8 mouse cellular contexts compared by ENCODE assay signal in the genomic region with DNA sequence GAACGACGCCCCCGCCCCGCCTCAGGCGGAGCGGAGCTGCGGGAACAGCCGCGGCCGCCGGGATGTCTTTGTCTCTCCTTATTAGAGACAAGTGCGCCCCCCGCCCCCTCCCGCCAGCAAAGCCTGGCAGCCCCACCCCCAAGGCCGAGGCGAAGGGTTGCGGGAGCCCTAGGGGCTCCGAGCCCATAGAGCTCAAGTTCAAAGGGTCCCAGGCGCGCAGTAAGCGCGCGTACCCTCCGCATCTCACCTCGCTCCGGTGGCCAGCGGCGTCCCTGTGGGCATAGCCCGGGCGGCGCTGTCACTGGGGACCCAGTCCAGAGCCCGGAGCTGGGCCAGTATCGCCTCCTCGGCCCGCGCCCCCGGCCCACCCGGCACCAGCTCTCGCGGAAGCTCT. TPM values are rescaled to one million over a fixed set of nuclear protein-coding genes. Genes with fewer than 3 reads are reported as not detected.
DNase-seq lines count a peak whose midpoint lies in the region; ATAC-seq and TF ChIP-seq lines count a peak whose summit lies in the region.

No protein-coding gene starts in this region.

- no peaks in the 10 kb centered on the region for H3K9me3 ChIP-seq in erythroblast, embryonic 14.5 days (ENCODE audit: control insufficient read depth, low read length)
- H3K9me3 ChIP-seq in limb, embryonic 14.5 days (ENCODE audit: control insufficient read depth, low read length), result no peaks in the 10 kb centered on the region
- H3K9me3 ChIP-seq in stomach, embryonic 16.5 days (replicated peaks; ENCODE audit: control insufficient read depth, low read length), result no peaks in the 10 kb centered on the region

- TF ChIP-seq CTCF in spleen, adult 2 months (IDR thresholded peaks at IDR 0.05; ENCODE audit: extremely low read depth, insufficient read depth, insufficient read length, insufficient replicate concordance), result no peak

- no peak overlapping the region for H3K27ac ChIP-seq in spleen, adult 2 months (ENCODE audit: insufficient read depth, low read length)
- H3K27ac ChIP-seq in limb, embryonic 14.5 days (replicated peaks; ENCODE audit: low read depth, low read length), result peak overlapping the region; percentile 87; the same call in 1 of the 2 replicates
- 0 out of 2 replicates have a peak overlapping the region, but pooled peaks have one; percentile 46 for H3K27ac ChIP-seq in stomach, embryonic 16.5 days (ENCODE audit: low read length)

- H3K9ac ChIP-seq in limb, embryonic 14.5 days (ENCODE audit: low read depth, low read length, severe bottlenecking), result peak overlapping the region; percentile 76
- H3K9ac ChIP-seq in stomach, embryonic 16.5 days (ENCODE audit: low read length), result peak overlapping the region; percentile 77

- H3K4me3 ChIP-seq in erythroblast, embryonic 14.5 days (replicated peaks), result peak overlapping the region; percentile 35
- peak overlapping the region; percentile 53; the same call in 1 of the 2 replicates for H3K4me3 ChIP-seq in spleen, adult 2 months (ENCODE audit: extremely low read depth, insufficient read depth, insufficient read length)
- peak overlapping the region; percentile 82 for H3K4me3 ChIP-seq in limb, embryonic 14.5 days (replicated peaks; ENCODE audit: low read length)
- H3K4me3 ChIP-seq in stomach, embryonic 16.5 days (replicated peaks; ENCODE audit: low read length), result peak overlapping the region; percentile 74

- H3K27me3 ChIP-seq in erythroblast, embryonic 14.5 days (ENCODE audit: control insufficient read depth), result peaks cover 55% of the 10 kb centered on the region
- peaks cover 17% of the 10 kb centered on the region for H3K27me3 ChIP-seq in spleen, adult 2 months (ENCODE audit: control insufficient read depth, insufficient read depth, low read length)
- no peaks in the 10 kb centered on the region for H3K27me3 ChIP-seq in limb, embryonic 14.5 days (ENCODE audit: control insufficient read depth, insufficient read depth, low read length)
- no peaks in the 10 kb centered on the region for H3K27me3 ChIP-seq in stomach, embryonic 16.5 days (ENCODE audit: control insufficient read depth, insufficient read depth, low read length)

- 3% methylated on average over 36 of the region's 40 CpGs for WGBS in spleen, adult 2 months
- 1% methylated on average over 15 of the region's 40 CpGs for WGBS in limb, embryonic 14.5 days
- under 1% methylated on average over 40 of the region's 40 CpGs for WGBS in stomach, embryonic 16.5 days

- H3K4me2 ChIP-seq in limb, embryonic 14.5 days (replicated peaks; ENCODE audit: low read depth, low read length, severe bottlenecking), result peak overlapping the region; percentile 94
- peak overlapping the region; percentile 93 for H3K4me2 ChIP-seq in stomach, embryonic 16.5 days (ENCODE audit: low read depth, low read length)

- H3K36me3 ChIP-seq in erythroblast, embryonic 14.5 days (ENCODE audit: control insufficient read depth), result no peaks in the 10 kb centered on the region
- no peaks in the 10 kb centered on the region for H3K36me3 ChIP-seq in spleen, adult 2 months (ENCODE audit: control insufficient read depth, insufficient read depth, low read length)
- 0 out of 2 replicates have a peak, but pooled peaks cover 3% of the 10 kb centered on the region for H3K36me3 ChIP-seq in limb, embryonic 14.5 days (ENCODE audit: control insufficient read depth, insufficient read depth, low read length)
- no peaks in the 10 kb centered on the region for H3K36me3 ChIP-seq in stomach, embryonic 16.5 days (ENCODE audit: control insufficient read depth, insufficient read depth, low read length)

- no peak for TF ChIP-seq POLR2A in spleen, adult 2 months (IDR thresholded peaks at IDR 0.05; ENCODE audit: low read depth, low read length)
- TF ChIP-seq POLR2A in limb, embryonic 14.5 days (IDR thresholded peaks at IDR 0.05; ENCODE audit: borderline replicate concordance, extremely low read depth, insufficient read depth, insufficient read length), result no peak

- DNase-seq in spleen, adult 2 months (ENCODE audit: low read depth in 1 of 2, low spot score in 2 of 2), result no peak
- DNase-seq in spleen, adult 18-20 months, result no peak
- no peak for DNase-seq in limb, embryonic 14.5 days (ENCODE audit: low spot score)
- DNase-seq in MN1 (ENCODE audit: low spot score) (no peak), adipocyte (ENCODE audit: low spot score) (no peak)

- ATAC-seq in erythroblast, adult 5-6 weeks (replicated peaks; ENCODE audit: low FRiP score, poor library complexity, severe bottlenecking), result no peak
- ATAC-seq in limb, embryonic 14.5 days (ENCODE audit: low FRiP score, low read depth), result no peak; the same call in 1 of the 2 replicates
- ATAC-seq in stomach, embryonic 16.5 days (ENCODE audit: insufficient read depth, low FRiP score), result peak; percentile 8

- no peaks in the 10 kb centered on the region for H3K4me1 ChIP-seq in erythroblast, embryonic 14.5 days (ENCODE audit: control insufficient read depth)
- peaks cover 17% of the 10 kb centered on the region for H3K4me1 ChIP-seq in spleen, adult 2 months (ENCODE audit: control insufficient read depth, insufficient read depth, insufficient read length)
- peaks cover 38% of the 10 kb centered on the region for H3K4me1 ChIP-seq in limb, embryonic 14.5 days (ENCODE audit: control insufficient read depth, insufficient read depth, low read length)
- H3K4me1 ChIP-seq in stomach, embryonic 16.5 days (ENCODE audit: control insufficient read depth, insufficient read depth, low read length), result peaks cover 48% of the 10 kb centered on the region

RNA-seq across cellular contexts. Expression of gene Cacna1h, which starts 0.4 kb away (rescaled TPM):
- polyA plus RNA-seq in erythroblast, embryonic 14.5 days (2012), result 0.06 and 0.26 TPM in 2 replicates
- 0.21 TPM in 1 of 2 replicates, not detected in the other for total RNA-seq in erythroblast, adult 5-6 weeks (2015; ENCODE audit: low replicate concordance)
- total RNA-seq in erythroblast, adult 5-6 weeks (2017; ENCODE audit: low replicate concordance), result under 0.01 and 0.43 TPM in 2 replicates
- polyA plus RNA-seq in spleen, adult 2 months (2012; rRNA removed), result 11.6 and 14.4 TPM in 2 replicates
- 58.0 and 73.0 TPM in 2 replicates for polyA plus RNA-seq in limb, embryonic 14.5 days (2012; rRNA removed)
- 6.9 TPM in 2 replicates for polyA plus RNA-seq in limb, embryonic 14.5 days (2014; fragmentation: Nextera tagmentation; extraction: Ambion mirVana)
- polyA plus RNA-seq in stomach, embryonic 16.5 days (2015; fragmentation: Nextera tagmentation; extraction: Ambion mirVana), result 2.6 and 2.9 TPM in 2 replicates

RNA-seq across cellular contexts. Expression of gene Tekt4, which starts 21.2 kb away (rescaled TPM):
- polyA plus RNA-seq in erythroblast, embryonic 14.5 days (2012), result not detected in 2 replicates
- not detected in 2 replicates for total RNA-seq in erythroblast, adult 5-6 weeks (2015; ENCODE audit: low replicate concordance)
- not detected in 2 replicates for total RNA-seq in erythroblast, adult 5-6 weeks (2017; ENCODE audit: low replicate concordance)
- 0.06 TPM in 1 of 2 replicates, not detected in the other for polyA plus RNA-seq in spleen, adult 2 months (2012; rRNA removed)
- 0.05 and 0.08 TPM in 2 replicates for polyA plus RNA-seq in limb, embryonic 14.5 days (2012; rRNA removed)
- not detected in 2 replicates for polyA plus RNA-seq in limb, embryonic 14.5 days (2014; fragmentation: Nextera tagmentation; extraction: Ambion mirVana)
- polyA plus RNA-seq in stomach, embryonic 16.5 days (2015; fragmentation: Nextera tagmentation; extraction: Ambion mirVana), result not detected in 2 replicates
